Mouse (Mus musculus): ENCODE data around the gene 3110082I17Rik.
"Not testable (repeated sequence)": the region's sequence is repeated elsewhere in the genome, so short reads cannot be mapped to it uniquely, and the experiment has no call there.

DNA sequence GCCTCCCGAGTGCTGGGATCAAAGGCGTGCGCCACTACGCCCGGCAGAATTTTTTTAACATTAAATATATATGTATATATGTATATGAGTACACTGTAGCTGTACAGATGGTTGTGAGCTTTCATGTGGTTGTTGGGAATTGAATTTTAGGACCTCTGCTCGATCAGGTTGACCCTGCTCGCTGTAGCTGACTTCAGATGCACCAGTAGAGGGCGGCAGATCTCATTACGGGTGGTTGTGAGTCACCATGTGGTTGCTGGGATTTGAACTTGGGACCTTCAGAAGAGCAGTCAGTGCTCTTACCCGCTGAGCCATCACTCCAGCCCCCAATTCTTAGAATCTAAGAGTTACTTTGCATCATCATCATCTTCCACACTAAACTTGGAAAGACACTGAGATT lies 125.9 kb downstream of the 3110082I17Rik start:
- not testable (repeated sequence) for TF ChIP-seq CTCF (conservative IDR thresholded peaks at IDR 0.05; ENCODE audit: insufficient read depth, insufficient read length, low read depth, low read length); POLR2A (IDR thresholded peaks at IDR 0.05; ENCODE audit: low read depth, low read length)
